Mouse (Mus musculus): ENCODE results near the gene Igflr1. TPM values are rescaled to one million over a fixed set of nuclear protein-coding genes. Genes with fewer than 3 reads are reported as not detected.

Gene Igflr1
- polyA plus RNA-seq, 1 experiment from 2014 or later = 1.6 TPM

GRCm38 (mm10) chr7:30589435-30590301 lies 24.4 kb downstream of the Igflr1 start:
- H3K4me3 ChIP-seq (replicated peaks) = peak overlapping the region; percentile 96
- H3K36me3 ChIP-seq = peaks cover 25% of the 10 kb centered on the region
- H3K27ac ChIP-seq = peak overlapping the region; percentile 90
- 27% methylated on average over 40 of the region's 40 CpGs for WGBS (ENCODE audit: insufficient replicate concordance)
- DNase-seq (peak; percentile 69), ATAC-seq (ENCODE audit: low read depth) (peak; percentile 22)
- no peaks in the 10 kb centered on the region for H3K9me3 ChIP-seq (replicated peaks)
- 0 out of 2 replicates have a peak, but pooled peaks cover under 1% of the 10 kb centered on the region for H3K27me3 ChIP-seq
- H3K4me1 ChIP-seq (replicated peaks) = peaks cover 42% of the 10 kb centered on the region
- peak overlapping the region; percentile 99 for H3K9ac ChIP-seq
- H3K4me2 ChIP-seq = peak overlapping the region; percentile 97

GRCm38 (mm10) chr7:30590927-30591604 lies 25.8 kb downstream of the Igflr1 start:
- Histone ChIP-seq H3K9ac (no peak overlapping the region), H3K4me3 (replicated peaks) (no peak overlapping the region), H3K4me1 (replicated peaks) (peaks cover 46% of the 10 kb centered on the region), H3K27ac (no peak overlapping the region), H3K27me3 (peaks cover 7% of the 10 kb centered on the region; the same call in 1 of the 2 replicates), H3K4me2 (no peak overlapping the region), H3K36me3 (peaks cover 11% of the 10 kb centered on the region), H3K9me3 (replicated peaks) (no peaks in the 10 kb centered on the region)
- WGBS (ENCODE audit: insufficient replicate concordance) = 80% methylated on average over 9 of the region's 9 CpGs
- ATAC-seq (ENCODE audit: low read depth) = no peak
- no peak for DNase-seq

GRCm38 (mm10) chr7:30591605-30591951 lies 26.4 kb downstream of the Igflr1 start:
- no peak for DNase-seq
- peaks cover 43% of the 10 kb centered on the region for H3K4me1 ChIP-seq (replicated peaks)
- no peak overlapping the region for H3K9ac ChIP-seq
- peaks cover 6% of the 10 kb centered on the region for H3K36me3 ChIP-seq
- no peak overlapping the region for H3K4me2 ChIP-seq
- H3K4me3 ChIP-seq (replicated peaks) = no peak overlapping the region
- H3K27ac ChIP-seq = no peak overlapping the region
- no peak for ATAC-seq (ENCODE audit: low read depth)
- WGBS (ENCODE audit: insufficient replicate concordance) = 75% methylated on average over 4 of the region's 4 CpGs
- peaks cover 7% of the 10 kb centered on the region; the same call in 1 of the 2 replicates for H3K27me3 ChIP-seq
- no peaks in the 10 kb centered on the region for H3K9me3 ChIP-seq (replicated peaks)

- no peak overlapping the region for H3K4me2 ChIP-seq
- no peak overlapping the region for H3K27ac ChIP-seq
- no peaks in the 10 kb centered on the region for H3K9me3 ChIP-seq (replicated peaks)
- no peaks in the 10 kb centered on the region for H3K36me3 ChIP-seq
- no peak overlapping the region for H3K4me3 ChIP-seq (replicated peaks)
- DNase-seq = no peak
- 39% methylated on average over 5 of the region's 5 CpGs for WGBS (ENCODE audit: insufficient replicate concordance)
- H3K9ac ChIP-seq = no peak overlapping the region
- ATAC-seq (ENCODE audit: low read depth) = no peak
- H3K27me3 ChIP-seq = peaks cover 7% of the 10 kb centered on the region; the same call in 1 of the 2 replicates
- H3K4me1 ChIP-seq (replicated peaks) = peaks cover 30% of the 10 kb centered on the region
Measured at GRCm38 (mm10) chr7:30592772-30593423, 27.7 kb downstream of the Igflr1 start.

GRCm38 (mm10) chr7:30593579-30594509 lies 28.6 kb downstream of the Igflr1 start:
- peaks cover 7% of the 10 kb centered on the region; the same call in 1 of the 2 replicates for H3K27me3 ChIP-seq
- no peak for DNase-seq
- H3K4me1 ChIP-seq (replicated peaks) = peaks cover 30% of the 10 kb centered on the region
- H3K27ac ChIP-seq = no peak overlapping the region
- ATAC-seq (ENCODE audit: low read depth) = no peak
- no peak overlapping the region for H3K9ac ChIP-seq
- 48% methylated on average over 10 of the region's 10 CpGs for WGBS (ENCODE audit: insufficient replicate concordance)
- H3K4me3 ChIP-seq (replicated peaks) = no peak overlapping the region
- no peaks in the 10 kb centered on the region for H3K36me3 ChIP-seq
- H3K4me2 ChIP-seq = no peak overlapping the region
- no peaks in the 10 kb centered on the region for H3K9me3 ChIP-seq (replicated peaks)

- no peak for DNase-seq
- H3K27me3 ChIP-seq = peaks cover 7% of the 10 kb centered on the region; the same call in 1 of the 2 replicates
- no peak for ATAC-seq (ENCODE audit: low read depth)
- H3K27ac ChIP-seq = no peak overlapping the region
- H3K4me1 ChIP-seq (replicated peaks) = peaks cover 29% of the 10 kb centered on the region
- 57% methylated on average over 4 of the region's 4 CpGs for WGBS (ENCODE audit: insufficient replicate concordance)
- H3K9ac ChIP-seq = no peak overlapping the region
- H3K36me3 ChIP-seq = no peaks in the 10 kb centered on the region
- no peak overlapping the region for H3K4me3 ChIP-seq (replicated peaks)
- no peak overlapping the region for H3K4me2 ChIP-seq
- no peaks in the 10 kb centered on the region for H3K9me3 ChIP-seq (replicated peaks)
Measured at GRCm38 (mm10) chr7:30594510-30595024, 29.3 kb downstream of the Igflr1 start.

GRCm38 (mm10) chr7:30596093-30596492 lies 30.9 kb downstream of the Igflr1 start:
- ATAC-seq (ENCODE audit: low read depth) (no peak), DNase-seq (no peak)
- Histone ChIP-seq H3K4me3 (replicated peaks) (no peak overlapping the region), H3K36me3 (no peaks in the 10 kb centered on the region), H3K27me3 (peaks cover 7% of the 10 kb centered on the region; the same call in 1 of the 2 replicates), H3K9me3 (replicated peaks) (no peaks in the 10 kb centered on the region), H3K27ac (no peak overlapping the region), H3K4me1 (replicated peaks) (peaks cover 34% of the 10 kb centered on the region), H3K4me2 (no peak overlapping the region), H3K9ac (no peak overlapping the region)
- WGBS (ENCODE audit: insufficient replicate concordance) = 60% methylated on average over 5 of the region's 5 CpGs

- Histone ChIP-seq H3K4me3 (replicated peaks) (no peak overlapping the region), H3K4me1 (replicated peaks) (peaks cover 34% of the 10 kb centered on the region), H3K27me3 (peaks cover 7% of the 10 kb centered on the region; the same call in 1 of the 2 replicates), H3K36me3 (no peaks in the 10 kb centered on the region), H3K27ac (no peak overlapping the region), H3K4me2 (no peak overlapping the region), H3K9me3 (replicated peaks) (no peaks in the 10 kb centered on the region), H3K9ac (no peak overlapping the region)
- WGBS (ENCODE audit: insufficient replicate concordance) = 65% methylated on average over 5 of the region's 5 CpGs
- ATAC-seq (ENCODE audit: low read depth) (no peak), DNase-seq (no peak)
Measured at GRCm38 (mm10) chr7:30596811-30597210, 31.6 kb downstream of the Igflr1 start.

- Histone ChIP-seq H3K27me3 (peaks cover 7% of the 10 kb centered on the region; the same call in 1 of the 2 replicates), H3K4me2 (peak within 1 kb of the TSS; percentile 50), H3K4me3 (replicated peaks) (no peak within 1 kb of the TSS), H3K27ac (no peak within 1 kb of the TSS), H3K4me1 (replicated peaks) (peaks cover 28% of the 10 kb centered on the region), H3K9me3 (replicated peaks) (no peaks in the 10 kb centered on the region), H3K36me3 (no peaks in the 10 kb centered on the region), H3K9ac (no peak within 1 kb of the TSS)
- no peak for ATAC-seq (ENCODE audit: low read depth)
- 88% methylated on average over 12 of the region's 12 CpGs for WGBS (ENCODE audit: insufficient replicate concordance)
- DNase-seq = no peak
Measured at GRCm38 (mm10) chr7:30598786-30599185, 33.6 kb downstream of the Igflr1 start, which contains the start of gene Zbtb32. TSS of gene Zbtb32 (minus strand) at chr7:30598909.

- Histone ChIP-seq H3K4me2 (peak overlapping the region; percentile 50), H3K27ac (no peak overlapping the region), H3K27me3 (peaks cover 4% of the 10 kb centered on the region; the same call in 1 of the 2 replicates), H3K36me3 (no peaks in the 10 kb centered on the region), H3K9ac (peak overlapping the region; percentile 49; the same call in 1 of the 2 replicates), H3K9me3 (replicated peaks) (no peaks in the 10 kb centered on the region), H3K4me1 (replicated peaks) (peaks cover 16% of the 10 kb centered on the region), H3K4me3 (replicated peaks) (no peak overlapping the region)
- 3% methylated on average over 16 of the region's 16 CpGs for WGBS (ENCODE audit: insufficient replicate concordance)
- ATAC-seq (ENCODE audit: low read depth) (peak; percentile 97), DNase-seq (peak; percentile 81)
Measured at GRCm38 (mm10) chr7:30599933-30600353, 34.7 kb downstream of the Igflr1 start.

All from liver, embryonic 13.5 days (tissue).